In genomic region chr10:58829251-58830111, GRCm38 (mm10) we compare ENCODE assay signal across 29 mouse cellular contexts. TPM values are rescaled to one million over a fixed set of nuclear protein-coding genes. Genes with fewer than 3 reads are reported as not detected.
A peak's percentile ranks its signal among the peaks of the same experiment; 100 is the strongest.
DNase-seq lines count a peak whose midpoint lies in the region; ATAC-seq lines count a peak whose summit lies in the region.
"Had no signal": no experiment of that assay in that cellular context is flagged by ENCODE, and none has a peak within 500 bp of the region (broad histone marks: within the 10 kb centered on the region; RNA-seq: fewer than 3 reads in every experiment).

No protein-coding gene starts in this region.

- no peak overlapping the region for H3K27ac ChIP-seq in forebrain, embryonic 14.5 days (ENCODE audit: low read depth, low read length)
- no peak overlapping the region for H3K27ac ChIP-seq in forebrain, embryonic 12.5 days
- H3K27ac ChIP-seq in hindbrain, embryonic 15.5 days (replicated peaks), result no peak overlapping the region
- H3K27ac ChIP-seq in hindbrain, embryonic 12.5 days, result no peak overlapping the region
- H3K27ac ChIP-seq in neural tube, embryonic 14.5 days (ENCODE audit: low read depth, low read length), result no peak overlapping the region
- H3K27ac ChIP-seq: heart, embryonic 10.5 days; kidney, embryonic 15.5 days; liver, embryonic 12.5 days; midbrain, embryonic 12.5 days had no signal

- WGBS in forebrain, embryonic 14.5 days, result 76% methylated on average over 11 of the region's 11 CpGs
- WGBS in forebrain, embryonic 12.5 days, result 77% methylated on average over 11 of the region's 11 CpGs
- WGBS in hindbrain, embryonic 15.5 days, result 64% methylated on average over 11 of the region's 11 CpGs
- 79% methylated on average over 11 of the region's 11 CpGs for WGBS in hindbrain, embryonic 12.5 days
- WGBS in neural tube, embryonic 14.5 days, result 60% methylated on average over 11 of the region's 11 CpGs

- H3K27me3 ChIP-seq in forebrain, embryonic 14.5 days (replicated peaks; ENCODE audit: control insufficient read depth, insufficient read depth, low read length), result no peaks in the 10 kb centered on the region
- no peaks in the 10 kb centered on the region for H3K27me3 ChIP-seq in forebrain, embryonic 12.5 days
- no peaks in the 10 kb centered on the region for H3K27me3 ChIP-seq in hindbrain, embryonic 15.5 days
- H3K27me3 ChIP-seq in hindbrain, embryonic 12.5 days, result no peaks in the 10 kb centered on the region
- no peaks in the 10 kb centered on the region for H3K27me3 ChIP-seq in neural tube, embryonic 14.5 days (ENCODE audit: control insufficient read depth, insufficient read depth, low read length)
- H3K27me3 ChIP-seq: kidney, embryonic 15.5 days; liver, embryonic 12.5 days; megakaryocyte, embryonic 14.5 days; midbrain, embryonic 12.5 days had no signal

- no peak overlapping the region for H3K4me3 ChIP-seq in forebrain, embryonic 14.5 days (ENCODE audit: low read depth, low read length)
- H3K4me3 ChIP-seq in forebrain, embryonic 12.5 days (replicated peaks), result no peak overlapping the region
- H3K4me3 ChIP-seq in hindbrain, embryonic 15.5 days, result no peak overlapping the region
- no peak overlapping the region for H3K4me3 ChIP-seq in hindbrain, embryonic 12.5 days
- H3K4me3 ChIP-seq in neural tube, embryonic 14.5 days (ENCODE audit: low read depth, low read length), result no peak overlapping the region
- H3K4me3 ChIP-seq: erythroblast, embryonic 14.5 days; heart, embryonic 10.5 days; kidney, embryonic 15.5 days; liver, embryonic 12.5 days; megakaryocyte, embryonic 14.5 days; midbrain, embryonic 12.5 days had no signal

- H3K4me1 ChIP-seq in forebrain, embryonic 14.5 days (ENCODE audit: control insufficient read depth, insufficient read depth, low read length), result peaks cover 4% of the 10 kb centered on the region
- no peaks in the 10 kb centered on the region for H3K4me1 ChIP-seq in forebrain, embryonic 12.5 days
- H3K4me1 ChIP-seq in hindbrain, embryonic 15.5 days (replicated peaks), result peaks cover 4% of the 10 kb centered on the region; the same call in 1 of the 2 replicates
- no peaks in the 10 kb centered on the region for H3K4me1 ChIP-seq in hindbrain, embryonic 12.5 days
- no peaks in the 10 kb centered on the region for H3K4me1 ChIP-seq in neural tube, embryonic 14.5 days (ENCODE audit: control insufficient read depth, insufficient read depth, low read length)
- H3K4me1 ChIP-seq: heart, embryonic 10.5 days; kidney, embryonic 15.5 days; liver, embryonic 12.5 days; megakaryocyte, embryonic 14.5 days; midbrain, embryonic 12.5 days had no signal

- no peak overlapping the region for H3K4me2 ChIP-seq in forebrain, embryonic 14.5 days (ENCODE audit: low read length)
- no peak overlapping the region for H3K4me2 ChIP-seq in forebrain, embryonic 12.5 days
- H3K4me2 ChIP-seq in hindbrain, embryonic 15.5 days, result no peak overlapping the region
- no peak overlapping the region for H3K4me2 ChIP-seq in hindbrain, embryonic 12.5 days (replicated peaks)
- no peak overlapping the region for H3K4me2 ChIP-seq in neural tube, embryonic 14.5 days (ENCODE audit: low read depth, low read length)
- H3K4me2 ChIP-seq: kidney, embryonic 15.5 days; liver, embryonic 12.5 days; midbrain, embryonic 12.5 days had no signal

- no peak overlapping the region for H3K9ac ChIP-seq in forebrain, embryonic 14.5 days (ENCODE audit: low read length)
- H3K9ac ChIP-seq in forebrain, embryonic 12.5 days, result no peak overlapping the region
- H3K9ac ChIP-seq in hindbrain, embryonic 15.5 days, result no peak overlapping the region
- no peak overlapping the region for H3K9ac ChIP-seq in hindbrain, embryonic 12.5 days
- H3K9ac ChIP-seq in neural tube, embryonic 14.5 days (replicated peaks; ENCODE audit: low read depth, low read length), result no peak overlapping the region
- H3K9ac ChIP-seq: kidney, embryonic 15.5 days; liver, embryonic 12.5 days; liver, postnatal 0 days; midbrain, embryonic 12.5 days had no signal

- H3K9me3 ChIP-seq in forebrain, embryonic 14.5 days (replicated peaks; ENCODE audit: control insufficient read depth, low read length), result no peaks in the 10 kb centered on the region
- H3K9me3 ChIP-seq in forebrain, embryonic 12.5 days, result no peaks in the 10 kb centered on the region
- H3K9me3 ChIP-seq in hindbrain, embryonic 15.5 days, result no peaks in the 10 kb centered on the region
- H3K9me3 ChIP-seq in hindbrain, embryonic 12.5 days (replicated peaks), result no peaks in the 10 kb centered on the region
- no peaks in the 10 kb centered on the region for H3K9me3 ChIP-seq in neural tube, embryonic 14.5 days (ENCODE audit: control insufficient read depth, low read length)
- H3K9me3 ChIP-seq: G1E; heart, embryonic 10.5 days; kidney, embryonic 15.5 days; liver, embryonic 12.5 days; megakaryocyte, embryonic 14.5 days; midbrain, embryonic 12.5 days had no signal

- DNase-seq in forebrain, embryonic 14.5 days (ENCODE audit: low spot score), result peak; percentile 37
- DNase-seq in neural tube, embryonic 10.5 days (ENCODE audit: extremely low spot score, low spot score), result no peak
- no peak for DNase-seq in left cerebral cortex, postnatal 14 days (ENCODE audit: low spot score in 2 of 2)
- DNase-seq: adrenal gland, postnatal 14 days; cerebellum, adult 2 months; cerebellum, postnatal 14 days; gastrocnemius, postnatal 14 days; heart, postnatal 36 days; kidney, adult 11 months; kidney, postnatal 25 days; left cerebral cortex, postnatal 4 days; liver, postnatal 0 days; lung, postnatal 4 days; thymus, adult 2 months; thymus, postnatal 36 days had no signal

- intact Hi-C loops in left cerebral cortex, postnatal 14 days (cut with DNase I), result no loop called here

- H3K36me3 ChIP-seq in forebrain, embryonic 14.5 days (ENCODE audit: control insufficient read depth, insufficient read depth, low read length), result no peaks in the 10 kb centered on the region
- H3K36me3 ChIP-seq in forebrain, embryonic 12.5 days (replicated peaks), result no peaks in the 10 kb centered on the region
- H3K36me3 ChIP-seq in hindbrain, embryonic 15.5 days, result no peaks in the 10 kb centered on the region
- no peaks in the 10 kb centered on the region for H3K36me3 ChIP-seq in hindbrain, embryonic 12.5 days
- H3K36me3 ChIP-seq in neural tube, embryonic 14.5 days (ENCODE audit: control insufficient read depth, insufficient read depth, low read length), result no peaks in the 10 kb centered on the region
- H3K36me3 ChIP-seq: G1E; heart, embryonic 10.5 days; kidney, embryonic 15.5 days; liver, embryonic 12.5 days; midbrain, embryonic 12.5 days had no signal

- peak; percentile 34; the same call in 1 of the 2 replicates for ATAC-seq in forebrain, embryonic 14.5 days
- no peak for ATAC-seq in forebrain, embryonic 12.5 days (ENCODE audit: low FRiP score)
- peak; percentile 49; the same call in 1 of the 2 replicates for ATAC-seq in hindbrain, embryonic 15.5 days (ENCODE audit: low FRiP score, low read depth)
- no peak for ATAC-seq in hindbrain, embryonic 12.5 days (ENCODE audit: low FRiP score)
- 0 out of 2 replicates have a peak, but pooled peaks have one; percentile 51 for ATAC-seq in neural tube, embryonic 14.5 days (ENCODE audit: low read depth)
- ATAC-seq: inflammation-experienced regulatory T-cells, adult 6 months; liver, embryonic 12.5 days; liver, postnatal 0 days had no signal

RNA-seq across cellular contexts. Expression of gene Sh3rf3, which starts 16.3 kb away (rescaled TPM):
- 5.8 and 10.3 TPM in 2 replicates for polyA plus RNA-seq in forebrain, embryonic 14.5 days (2014; fragmentation: Nextera tagmentation; extraction: Ambion mirVana)
- 3.1 and 3.8 TPM in 2 replicates for polyA plus RNA-seq in forebrain, embryonic 12.5 days (2016; fragmentation: Nextera tagmentation; extraction: Ambion mirVana)
- polyA plus RNA-seq in hindbrain, embryonic 15.5 days (2015; fragmentation: Nextera tagmentation; extraction: Ambion mirVana), result 3.2 and 4.4 TPM in 2 replicates
- 2.4 and 3.9 TPM in 2 replicates for polyA plus RNA-seq in hindbrain, embryonic 12.5 days (2016; fragmentation: Nextera tagmentation; extraction: Ambion mirVana)
- polyA plus RNA-seq in neural tube, embryonic 14.5 days (2014; fragmentation: Nextera tagmentation; extraction: Ambion mirVana), result 4.7 TPM in 2 replicates
- 10 to 100 TPM; 73.2 to 87.0 TPM for total RNA-seq in left cerebral cortex, postnatal 14 days (2021)
- total RNA-seq: granulocyte monocyte progenitor cell, adult 5-6 weeks; monocyte, adult 5-6 weeks had no signal
- polyA plus RNA-seq: erythroblast, embryonic 14.5 days; G1E; inflammation-experienced regulatory T-cells, adult 6 months; liver, embryonic 12.5 days; liver, postnatal 0 days had no signal

Comparison
In these comparisons a context has a peak if more than half of its experiments do, and no peak if none do; other contexts are left out.
1. ATAC-seq: peak in forebrain, embryonic 14.5 days (single experiment), hindbrain, embryonic 15.5 days (single experiment) and neural tube, embryonic 14.5 days (single experiment); none in forebrain, embryonic 12.5 days (single experiment) and hindbrain, embryonic 12.5 days (single experiment).